In genomic region chr9:102169706-102170105, GRCm38 (mm10) we compare ENCODE assay signal across 17 mouse cellular contexts.
"Had no signal": no experiment of that assay in that cellular context is flagged by ENCODE, and none has a peak within 500 bp of the region (broad histone marks: within the 10 kb centered on the region; RNA-seq: fewer than 3 reads in every experiment).

No protein-coding gene starts in this region.

- H3K36me3 ChIP-seq: midbrain, embryonic 12.5 days; midbrain, embryonic 15.5 days; neural tube, embryonic 13.5 days; neural tube, embryonic 15.5 days had no signal

- H3K4me2 ChIP-seq: lung, embryonic 14.5 days; midbrain, embryonic 12.5 days; midbrain, embryonic 15.5 days; neural tube, embryonic 13.5 days; neural tube, embryonic 15.5 days had no signal

- DNase-seq: lung, adult 18-20 months; lung, embryonic 14.5 days; lung, postnatal 10 days; lung, postnatal 4 days; retina, postnatal 1 day; right cerebral cortex, adult 18-20 months; right cerebral cortex, postnatal 25 days; right cerebral cortex, postnatal 4 days; spleen, adult 18-20 months; thymus, adult 18-20 months; thymus, postnatal 14 days; thymus, postnatal 36 days had no signal

- ATAC-seq: midbrain, embryonic 15.5 days had no signal

- H3K4me3 ChIP-seq: midbrain, embryonic 12.5 days; midbrain, embryonic 15.5 days; myocyte; neural tube, embryonic 13.5 days; neural tube, embryonic 15.5 days had no signal

- H3K27ac ChIP-seq: midbrain, embryonic 12.5 days; midbrain, embryonic 15.5 days; neural tube, embryonic 13.5 days; neural tube, embryonic 15.5 days had no signal

- H3K4me1 ChIP-seq: midbrain, embryonic 15.5 days; neural tube, embryonic 13.5 days; neural tube, embryonic 15.5 days had no signal

- H3K9ac ChIP-seq: lung, embryonic 14.5 days; midbrain, embryonic 12.5 days; midbrain, embryonic 15.5 days; neural tube, embryonic 13.5 days; neural tube, embryonic 15.5 days had no signal

- H3K27me3 ChIP-seq: midbrain, embryonic 15.5 days; neural tube, embryonic 15.5 days had no signal

- H3K9me3 ChIP-seq: midbrain, embryonic 12.5 days; midbrain, embryonic 15.5 days; neural tube, embryonic 13.5 days; neural tube, embryonic 15.5 days had no signal
